Mouse (Mus musculus): ENCODE data around the gene Smpdl3b. TPM values are rescaled to one million over a fixed set of nuclear protein-coding genes. Genes with fewer than 3 reads are reported as not detected.
"Not testable (repeated sequence)": the region's sequence is repeated elsewhere in the genome, so short reads cannot be mapped to it uniquely, and the experiment has no call there.

Gene Smpdl3b
- total RNA-seq, 2 experiments from 2014 or later: 0.59 to 1.0 TPM

GRCm38 (mm10) chr4:132778562-132779201 lies 21.6 kb upstream of the Smpdl3b start:
- no peak for DNase-seq

GRCm38 (mm10) chr4:132776764-132777163 lies 19.7 kb upstream of the Smpdl3b start:
- peak; percentile 36 for DNase-seq

GRCm38 (mm10) chr4:132774905-132775304 lies 17.9 kb upstream of the Smpdl3b start:
- DNase-seq: no peak

GRCm38 (mm10) chr4:132771776-132772175 lies 14.7 kb upstream of the Smpdl3b start:
- no peak for DNase-seq

- peak; percentile 97 for DNase-seq
These were observed 11.1 kb upstream of the Smpdl3b start, which contains the start of gene Rpa2 for GRCm38 (mm10) chr4:132767914-132768876. Gene Rpa2, plus strand, starts transcription at chr4:132768332.

GRCm38 (mm10) chr4:132763125-132763524 lies 6.1 kb upstream of the Smpdl3b start:
- DNase-seq: not testable (repeated sequence)

GRCm38 (mm10) chr4:132762602-132763001 lies 5.5 kb upstream of the Smpdl3b start:
- DNase-seq: no peak

GRCm38 (mm10) chr4:132760296-132760695 lies 3.2 kb upstream of the Smpdl3b start:
- no peak for DNase-seq

- DNase-seq: no peak
These were observed 740 bp upstream of the Smpdl3b start for GRCm38 (mm10) chr4:132757633-132758351.

- no peak for DNase-seq
These were observed 4.1 kb downstream of the Smpdl3b start for GRCm38 (mm10) chr4:132752992-132753391.

GRCm38 (mm10) chr4:132749258-132749982 lies 7.6 kb downstream of the Smpdl3b start:
- no peak for DNase-seq

GRCm38 (mm10) chr4:132748778-132749177 lies 8.3 kb downstream of the Smpdl3b start:
- DNase-seq: no peak

- peak; percentile 36 for DNase-seq
These were observed 9.3 kb downstream of the Smpdl3b start for GRCm38 (mm10) chr4:132747664-132748259.

- DNase-seq: no peak
These were observed 10.0 kb downstream of the Smpdl3b start for GRCm38 (mm10) chr4:132746911-132747517.

GRCm38 (mm10) chr4:132743992-132744911 lies 12.8 kb downstream of the Smpdl3b start:
- peak; percentile 39 for DNase-seq

GRCm38 (mm10) chr4:132741491-132741890 lies 15.6 kb downstream of the Smpdl3b start:
- no peak for DNase-seq

GRCm38 (mm10) chr4:132737154-132737553 lies 19.9 kb downstream of the Smpdl3b start:
- DNase-seq: not testable (repeated sequence)

- DNase-seq: no peak
These were observed 21.2 kb downstream of the Smpdl3b start for GRCm38 (mm10) chr4:132735894-132736293.

- no peak for DNase-seq
These were observed 21.7 kb downstream of the Smpdl3b start for GRCm38 (mm10) chr4:132735389-132735788.

GRCm38 (mm10) chr4:132734766-132735165 lies 22.3 kb downstream of the Smpdl3b start:
- DNase-seq: no peak
